Mouse (Mus musculus): Measurements from ENCODE around the gene Bdkrb2. TPM values are rescaled to one million over a fixed set of nuclear protein-coding genes. Genes with fewer than 3 reads are reported as not detected.

Bdkrb2 gene
- polyA plus RNA-seq, 1 experiment from 2014 or later = 0.91 TPM

GRCm38 (mm10) chr12:105535968-105536760 lies 26.9 kb upstream of the Bdkrb2 start:
- Histone ChIP-seq H3K4me3 (no peak overlapping the region), H3K27ac (replicated peaks) (no peak overlapping the region), H3K36me3 (no peaks in the 10 kb centered on the region), H3K27me3 (replicated peaks) (peaks cover 24% of the 10 kb centered on the region), H3K4me2 (no peak overlapping the region), H3K4me1 (peaks cover 2% of the 10 kb centered on the region; the same call in 1 of the 2 replicates), H3K9ac (no peak overlapping the region), H3K9me3 (no peaks in the 10 kb centered on the region)
- ATAC-seq (ENCODE audit: extremely low read depth, insufficient number of reproducible peaks, low FRiP score, low TSS enrichment) = no peak
- WGBS = 62% methylated on average over 13 of the region's 13 CpGs

- Histone ChIP-seq H3K4me2 (no peak overlapping the region), H3K9ac (no peak overlapping the region), H3K4me3 (no peak overlapping the region), H3K36me3 (no peaks in the 10 kb centered on the region), H3K27ac (replicated peaks) (no peak overlapping the region), H3K27me3 (replicated peaks) (peaks cover 21% of the 10 kb centered on the region), H3K4me1 (peaks cover 2% of the 10 kb centered on the region; the same call in 1 of the 2 replicates), H3K9me3 (no peaks in the 10 kb centered on the region)
- ATAC-seq (ENCODE audit: extremely low read depth, insufficient number of reproducible peaks, low FRiP score, low TSS enrichment) = no peak
- WGBS = 51% methylated on average over 5 of the region's 5 CpGs
These were observed 25.9 kb upstream of the Bdkrb2 start for GRCm38 (mm10) chr12:105537162-105537561.

GRCm38 (mm10) chr12:105539649-105540048 lies 23.4 kb upstream of the Bdkrb2 start:
- Histone ChIP-seq H3K9me3 (no peaks in the 10 kb centered on the region), H3K27me3 (replicated peaks) (peaks cover 30% of the 10 kb centered on the region; the same call in 1 of the 2 replicates), H3K4me3 (no peak overlapping the region), H3K9ac (no peak overlapping the region), H3K4me2 (no peak overlapping the region), H3K36me3 (no peaks in the 10 kb centered on the region), H3K27ac (replicated peaks) (no peak overlapping the region), H3K4me1 (peaks cover 6% of the 10 kb centered on the region)
- no peak for ATAC-seq (ENCODE audit: extremely low read depth, insufficient number of reproducible peaks, low FRiP score, low TSS enrichment)
- WGBS = 88% methylated on average over 10 of the region's 10 CpGs

- no peaks in the 10 kb centered on the region for H3K9me3 ChIP-seq
- no peak overlapping the region for H3K9ac ChIP-seq
- 70% methylated on average over 12 of the region's 12 CpGs for WGBS
- ATAC-seq (ENCODE audit: extremely low read depth, insufficient number of reproducible peaks, low FRiP score, low TSS enrichment) = no peak
- H3K4me2 ChIP-seq = no peak overlapping the region
- no peak overlapping the region for H3K4me3 ChIP-seq
- H3K36me3 ChIP-seq = no peaks in the 10 kb centered on the region
- H3K27me3 ChIP-seq (replicated peaks) = peaks cover 32% of the 10 kb centered on the region; the same call in 1 of the 2 replicates
- H3K4me1 ChIP-seq = peaks cover 25% of the 10 kb centered on the region
- H3K27ac ChIP-seq (replicated peaks) = no peak overlapping the region
These were observed 21.2 kb upstream of the Bdkrb2 start for GRCm38 (mm10) chr12:105541590-105542402.

GRCm38 (mm10) chr12:105542513-105542912 lies 20.5 kb upstream of the Bdkrb2 start:
- Histone ChIP-seq H3K9me3 (no peaks in the 10 kb centered on the region), H3K36me3 (no peaks in the 10 kb centered on the region), H3K9ac (no peak overlapping the region), H3K4me2 (no peak overlapping the region), H3K27me3 (replicated peaks) (peaks cover 35% of the 10 kb centered on the region; the same call in 1 of the 2 replicates), H3K27ac (replicated peaks) (no peak overlapping the region), H3K4me1 (peaks cover 32% of the 10 kb centered on the region), H3K4me3 (no peak overlapping the region)
- WGBS = 71% methylated on average over 3 of the region's 3 CpGs
- ATAC-seq (ENCODE audit: extremely low read depth, insufficient number of reproducible peaks, low FRiP score, low TSS enrichment) = no peak

- H3K9me3 ChIP-seq = no peaks in the 10 kb centered on the region
- no peak for ATAC-seq (ENCODE audit: extremely low read depth, insufficient number of reproducible peaks, low FRiP score, low TSS enrichment)
- peaks cover 39% of the 10 kb centered on the region for H3K4me1 ChIP-seq
- H3K4me3 ChIP-seq = no peak overlapping the region
- H3K4me2 ChIP-seq = no peak overlapping the region
- no peaks in the 10 kb centered on the region for H3K36me3 ChIP-seq
- peaks cover 35% of the 10 kb centered on the region; the same call in 1 of the 2 replicates for H3K27me3 ChIP-seq (replicated peaks)
- no peak overlapping the region for H3K9ac ChIP-seq
- 74% methylated on average over 8 of the region's 8 CpGs for WGBS
- H3K27ac ChIP-seq (replicated peaks) = no peak overlapping the region
These were observed 19.9 kb upstream of the Bdkrb2 start for GRCm38 (mm10) chr12:105543176-105543575.

GRCm38 (mm10) chr12:105543751-105544150 lies 19.3 kb upstream of the Bdkrb2 start:
- WGBS = 48% methylated on average over 6 of the region's 6 CpGs
- Histone ChIP-seq H3K4me2 (no peak overlapping the region), H3K27ac (replicated peaks) (no peak overlapping the region), H3K36me3 (no peaks in the 10 kb centered on the region), H3K27me3 (replicated peaks) (peaks cover 37% of the 10 kb centered on the region; the same call in 1 of the 2 replicates), H3K4me3 (no peak overlapping the region), H3K4me1 (peaks cover 44% of the 10 kb centered on the region), H3K9ac (no peak overlapping the region), H3K9me3 (no peaks in the 10 kb centered on the region)
- no peak for ATAC-seq (ENCODE audit: extremely low read depth, insufficient number of reproducible peaks, low FRiP score, low TSS enrichment)

GRCm38 (mm10) chr12:105544872-105545271 lies 18.2 kb upstream of the Bdkrb2 start:
- Histone ChIP-seq H3K4me3 (no peak overlapping the region), H3K9me3 (no peaks in the 10 kb centered on the region), H3K9ac (no peak overlapping the region), H3K27me3 (replicated peaks) (peaks cover 46% of the 10 kb centered on the region), H3K27ac (replicated peaks) (0 out of 2 replicates have a peak overlapping the region, but pooled peaks have one; percentile 25), H3K36me3 (no peaks in the 10 kb centered on the region), H3K4me1 (peaks cover 52% of the 10 kb centered on the region), H3K4me2 (no peak overlapping the region)
- no peak; the same call in 1 of the 2 replicates for ATAC-seq (ENCODE audit: extremely low read depth, insufficient number of reproducible peaks, low FRiP score, low TSS enrichment)
- 36% methylated on average over 7 of the region's 7 CpGs for WGBS

- Histone ChIP-seq H3K4me3 (no peak overlapping the region), H3K9me3 (no peaks in the 10 kb centered on the region), H3K4me1 (peaks cover 53% of the 10 kb centered on the region), H3K9ac (peak overlapping the region; percentile 37; the same call in 1 of the 2 replicates), H3K36me3 (no peaks in the 10 kb centered on the region), H3K27ac (replicated peaks) (peak overlapping the region; percentile 25), H3K27me3 (replicated peaks) (peaks cover 46% of the 10 kb centered on the region), H3K4me2 (no peak overlapping the region)
- no peak for ATAC-seq (ENCODE audit: extremely low read depth, insufficient number of reproducible peaks, low FRiP score, low TSS enrichment)
- WGBS = 32% methylated on average over 17 of the region's 17 CpGs
These were observed 17.2 kb upstream of the Bdkrb2 start for GRCm38 (mm10) chr12:105545696-105546435.

GRCm38 (mm10) chr12:105546538-105546937 lies 16.5 kb upstream of the Bdkrb2 start:
- Histone ChIP-seq H3K9me3 (no peaks in the 10 kb centered on the region), H3K27me3 (replicated peaks) (peaks cover 48% of the 10 kb centered on the region), H3K36me3 (no peaks in the 10 kb centered on the region), H3K9ac (no peak overlapping the region), H3K4me1 (peaks cover 59% of the 10 kb centered on the region), H3K4me3 (no peak overlapping the region), H3K4me2 (no peak overlapping the region), H3K27ac (replicated peaks) (no peak overlapping the region)
- WGBS = 45% methylated on average over 6 of the region's 6 CpGs
- ATAC-seq (ENCODE audit: extremely low read depth, insufficient number of reproducible peaks, low FRiP score, low TSS enrichment) = no peak

- WGBS = 72% methylated on average over 2 of the region's 2 CpGs
- Histone ChIP-seq H3K36me3 (no peaks in the 10 kb centered on the region), H3K4me1 (peaks cover 65% of the 10 kb centered on the region), H3K4me2 (no peak overlapping the region), H3K9me3 (no peaks in the 10 kb centered on the region), H3K27ac (replicated peaks) (no peak overlapping the region), H3K27me3 (replicated peaks) (peaks cover 42% of the 10 kb centered on the region), H3K4me3 (no peak overlapping the region), H3K9ac (no peak overlapping the region)
- no peak for ATAC-seq (ENCODE audit: extremely low read depth, insufficient number of reproducible peaks, low FRiP score, low TSS enrichment)
These were observed 15.9 kb upstream of the Bdkrb2 start for GRCm38 (mm10) chr12:105547151-105547550.
